Mouse (Mus musculus): ENCODE data around the gene Eno3.

- TF ChIP-seq E2F4 (IDR thresholded peaks at IDR 0.05; ENCODE audit: insufficient replicate concordance, low read depth, low read length) (no peak), EP300 (IDR thresholded peaks at IDR 0.05; ENCODE audit: low read length) (no peak), BHLHE40 (IDR thresholded peaks at IDR 0.05; ENCODE audit: low read depth, low read length) (no peak), NRF1 (IDR thresholded peaks at IDR 0.05; ENCODE audit: low read depth, low read length) (no peak), CHD2 (IDR thresholded peaks at IDR 0.05; ENCODE audit: low read length) (no peak), GABPA (IDR thresholded peaks at IDR 0.05; ENCODE audit: insufficient replicate concordance, low read depth, low read length) (no peak), ELF1 (IDR thresholded peaks at IDR 0.05; ENCODE audit: low read depth, low read length) (no peak), TBP (conservative IDR thresholded peaks at IDR 0.05; ENCODE audit: low read depth, low read length) (no peak), NELFE (IDR thresholded peaks at IDR 0.05; ENCODE audit: low read depth, low read length) (no peak), ZC3H11A (IDR thresholded peaks at IDR 0.05; ENCODE audit: low read depth, low read length) (peak; percentile 50), SMC3 (IDR thresholded peaks at IDR 0.05; ENCODE audit: low read depth, low read length) (peak; percentile 72), CTCF (conservative IDR thresholded peaks at IDR 0.05 in 1 of 2, IDR thresholded peaks at IDR 0.05 in 1 of 2; ENCODE audit: low read depth in 2 of 2, low read length in 2 of 2) (peak in 1 of 2 experiments; percentile 70; a peak in 2 of 4 replicates)
Measured at GRCm38 (mm10) chr11:70629557-70629956, 27.4 kb upstream of the Eno3 start.

All from CH12.LX (cell line).